Mouse (Mus musculus) brain, embryonic 14.5 days (tissue): ENCODE measurements around the gene Zfp935. TPM values are rescaled to one million over a fixed set of nuclear protein-coding genes. Genes with fewer than 3 reads are reported as not detected.
A peak's percentile ranks its signal among the peaks of the same experiment; 100 is the strongest.
"Not testable (repeated sequence)": the region's sequence is repeated elsewhere in the genome, so short reads cannot be mapped to it uniquely, and the experiment has no call there.

ENCODE experiments used
- DNase-seq: peaks from one replicate; pipeline ENCODE4 v3.0.0-alpha.2; 2011; ENCODE audit warnings: low read depth
- CTCF ChIP-seq: fragments of 200-500 bp; IDR thresholded peaks from 2 replicates; pipeline ENCODE4 v1.5.1; 2012; ENCODE audit warnings: inconsistent platforms, mild to moderate bottlenecking, moderate library complexity, borderline replicate concordance; ENCODE audit not compliant: insufficient read depth, insufficient read length; ENCODE audit errors: extremely low read depth
- POLR2A ChIP-seq: fragments of 200-500 bp; IDR thresholded peaks from 2 replicates; pipeline ENCODE4 v1.6.1; 2012; ENCODE audit warnings: mild to moderate bottlenecking, inconsistent platforms, borderline replicate concordance; ENCODE audit not compliant: poor library complexity, insufficient read depth, insufficient read length, severe bottlenecking; ENCODE audit errors: extremely low read depth
- polyA plus RNA-seq: library from polyadenylated mRNA; depleted of rRNA; stranded (reverse); fragments of >200 nt; gene quantifications from 2 replicates; pipeline ENCODE4 v1.2.3, GENCODE M21; 2012; rRNA removed

Zfp935 gene
- not detected in 2 replicates for polyA plus RNA-seq

- peak; percentile 24 for DNase-seq
Observed at GRCm38 (mm10) chr13:62558189-62559110, at the start of gene Zfp935. Gene Zfp935 (minus strand): TSS chr13:62558511.

GRCm38 (mm10) chr13:62571099-62571498 is 12.8 kb upstream of the Zfp935 start, which contains the start of gene Zfp934:
Gene Zfp934 (minus strand): TSS chr13:62571199.
- DNase-seq = not testable (repeated sequence)

- DNase-seq = not testable (repeated sequence)
Observed at GRCm38 (mm10) chr13:62561696-62562095, 3.4 kb upstream of the Zfp935 start.

GRCm38 (mm10) chr13:62530129-62530528 is 28.2 kb downstream of the Zfp935 start:
- DNase-seq = not testable (repeated sequence)

- not testable (repeated sequence) for DNase-seq
Observed at GRCm38 (mm10) chr13:62510641-62511420, 47.5 kb downstream of the Zfp935 start.

- DNase-seq = not testable (repeated sequence)
Observed at GRCm38 (mm10) chr13:62472661-62473060, 85.7 kb downstream of the Zfp935 start.

GRCm38 (mm10) chr13:62469947-62470346 is 88.4 kb downstream of the Zfp935 start:
- DNase-seq = peak; percentile 55
- peak; percentile 30; the same call in 1 of the 2 replicates for TF ChIP-seq CTCF

- peak; percentile 47; the same call in 1 of the 2 replicates for TF ChIP-seq POLR2A
Observed at GRCm38 (mm10) chr13:62466424-62467334, 91.6 kb downstream of the Zfp935 start, which contains the start of gene Gm49359. Gene Gm49359 (minus strand): TSS chr13:62466832.

More at GRCm38 (mm10) chr13:62466424-62467334, 91.6 kb downstream of the Zfp935 start, which contains the start of gene Gm49359:
- peak; percentile 97 for DNase-seq

Other genes starting within 250 kb of the Zfp935 start
- 0.59 and 0.68 TPM in 2 replicates for gene Gm3604, start 175.3 kb downstream of the Zfp935 start, polyA plus RNA-seq
- gene Gm49359, start 91.7 kb downstream of the Zfp935 start, polyA plus RNA-seq = 4.6 and 7.8 TPM in 2 replicates
- gene Zfp934, start 12.7 kb upstream of the Zfp935 start, polyA plus RNA-seq = 7.7 and 8.1 TPM in 2 replicates
- gene 6720489N17Rik, start 65.7 kb upstream of the Zfp935 start, polyA plus RNA-seq = 3.9 and 5.4 TPM in 2 replicates
- 16.8 and 17.6 TPM in 2 replicates for gene Platr25, start 202.2 kb upstream of the Zfp935 start, polyA plus RNA-seq
- gene Gm5141, start 227.3 kb upstream of the Zfp935 start, polyA plus RNA-seq = 3.8 and 4.3 TPM in 2 replicates